Mouse (Mus musculus) heart, embryonic 16.5 days (tissue): ENCODE measurements at regions not wholly inside any gene's neighbourhood (a gene's known extent, or its start where the extent isn't known, plus 50 kb on each side); places are given as distances from the start of the nearest gene placed in this dataset.
A peak's percentile ranks its signal among the peaks of the same experiment; 100 is the strongest.

Experiments
- ATAC-seq: fragments of 200-750 bp; cut with Nextera tagmentation; replicated peaks from 2 replicates; pipeline ENCODE4 v1.8.0; 2017; ENCODE audit warnings: moderate number of reproducible peaks; ENCODE audit not compliant: insufficient read depth, low FRiP score; ENCODE audit errors: extremely low read depth
- H3K27ac ChIP-seq: fragments of 300-500 bp; sonication (generic); 2 replicates; pipeline ENCODE4 v1.5.1; 2014; ENCODE audit warnings: mild to moderate bottlenecking, low read length, control low read depth, moderate library complexity
- H3K27me3 ChIP-seq: fragments of 300-500 bp; sonication (generic); 2 replicates; pipeline ENCODE4 v1.6.1; 2014; ENCODE audit warnings: low read length, mixed read lengths; ENCODE audit not compliant: control insufficient read depth, insufficient read depth
- H3K36me3 ChIP-seq: fragments of 300-500 bp; sonication (generic); 2 replicates; pipeline ENCODE4 v1.6.1; 2014; ENCODE audit not compliant: control insufficient read depth, insufficient read depth
- H3K4me1 ChIP-seq: fragments of 300-500 bp; sonication (generic); 2 replicates; pipeline ENCODE4 v1.6.1; 2014; ENCODE audit warnings: low read length, mixed read lengths; ENCODE audit not compliant: control insufficient read depth, insufficient read depth
- H3K4me2 ChIP-seq: fragments of 300-500 bp; sonication (generic); 2 replicates; pipeline ENCODE4 v1.6.1; 2014; ENCODE audit warnings: low read depth, mild to moderate bottlenecking, control low read depth, low read length
- H3K4me3 ChIP-seq: fragments of 300-500 bp; sonication (generic); 2 replicates; pipeline ENCODE4 v1.5.1; 2014; ENCODE audit warnings: mild to moderate bottlenecking, control low read depth, low read length
- H3K9ac ChIP-seq: fragments of 300-500 bp; sonication (generic); 2 replicates; pipeline ENCODE4 v1.6.1; 2014; ENCODE audit warnings: low read length, control low read depth
- H3K9me3 ChIP-seq: fragments of 300-500 bp; sonication (generic); replicated peaks from 2 replicates; pipeline ENCODE4 v1.6.1; 2016; ENCODE audit warnings: low read length; ENCODE audit not compliant: control insufficient read depth
- WGBS: fragments of 180-500 bp; shearing (Covaris S2); extraction: QIAGEN DNeasy Blood & Tissue Kit; methylation state at CpG from one replicate; pipeline ENCODE4 v1.1.7; 2014; 5-methylcytosine and 5-hydroxymethylcytosine counted together

DNA sequence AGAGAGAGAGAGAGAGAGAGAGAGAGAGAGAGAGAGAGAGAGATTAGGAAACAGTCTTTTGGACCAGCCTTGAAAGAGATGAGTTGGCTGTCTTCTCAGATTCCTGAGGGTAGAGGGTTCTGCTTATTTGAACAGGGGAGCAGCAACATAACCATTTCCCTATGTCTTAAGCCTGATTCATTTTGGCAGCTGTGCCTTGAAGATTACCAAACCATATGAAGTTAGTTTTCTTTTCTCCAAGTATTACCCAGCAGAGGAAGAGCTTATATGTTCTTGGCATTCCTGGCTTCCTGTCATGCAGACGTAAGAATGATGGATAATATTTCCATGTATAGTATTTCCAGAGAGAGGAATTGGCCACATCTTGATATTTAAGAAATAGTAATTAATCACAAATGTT lies 124.8 kb upstream of the Igsf10 start:
- ATAC-seq: no peak
- Histone ChIP-seq H3K4me1 (no peaks in the 10 kb centered on the region), H3K9me3 (no peaks in the 10 kb centered on the region), H3K9ac (no peak overlapping the region), H3K27me3 (no peaks in the 10 kb centered on the region), H3K36me3 (no peaks in the 10 kb centered on the region), H3K27ac (no peak overlapping the region), H3K4me2 (no peak overlapping the region), H3K4me3 (no peak overlapping the region)
- WGBS: 56% methylated on average over 1 of the region's 1 CpGs

DNA sequence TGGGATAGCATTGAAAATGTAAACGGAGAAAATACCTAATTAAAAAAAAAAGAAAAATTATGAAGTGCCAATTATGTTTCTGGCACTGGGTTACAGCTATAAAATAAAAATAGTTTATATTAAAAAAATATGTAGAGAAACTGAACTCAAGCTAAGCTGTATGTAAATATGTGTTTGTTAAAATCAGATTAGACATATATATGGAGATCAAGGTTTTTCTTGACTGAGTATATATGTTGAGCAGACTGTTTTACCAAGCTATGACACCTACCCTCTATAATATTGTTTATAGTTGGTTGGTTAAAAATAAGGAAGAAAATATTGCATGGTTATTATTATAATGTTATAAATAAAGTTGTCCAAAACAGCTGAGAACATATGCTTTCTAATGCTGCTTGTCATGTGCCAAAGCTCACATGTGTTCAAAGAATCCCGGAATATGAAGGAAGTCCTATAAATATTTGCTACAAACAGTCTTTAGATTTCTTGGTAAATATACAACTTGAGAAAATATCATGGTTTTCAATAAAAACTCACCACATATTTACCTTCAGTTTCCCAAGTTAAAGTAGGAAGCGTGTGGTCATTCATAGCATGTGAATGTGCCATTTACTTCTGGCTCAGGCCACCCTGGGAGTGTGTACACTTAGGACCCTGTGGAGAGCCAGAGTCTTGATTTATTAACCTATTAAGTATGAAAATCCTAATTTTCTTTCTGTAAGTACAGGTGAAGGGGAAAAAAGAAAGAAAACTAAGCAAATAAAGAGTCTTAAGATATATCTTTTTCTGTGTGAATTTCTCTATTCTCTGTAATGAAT lies 118.4 kb upstream of the Igsf10 start:
- ATAC-seq: no peak
- H3K9ac ChIP-seq: no peak overlapping the region
- 81% methylated on average over 3 of the region's 3 CpGs for WGBS
- no peak overlapping the region for H3K4me2 ChIP-seq
- H3K36me3 ChIP-seq: no peaks in the 10 kb centered on the region
- no peak overlapping the region for H3K4me3 ChIP-seq
- no peaks in the 10 kb centered on the region for H3K27me3 ChIP-seq
- no peak overlapping the region for H3K27ac ChIP-seq
- no peaks in the 10 kb centered on the region for H3K4me1 ChIP-seq
- no peaks in the 10 kb centered on the region for H3K9me3 ChIP-seq

DNA sequence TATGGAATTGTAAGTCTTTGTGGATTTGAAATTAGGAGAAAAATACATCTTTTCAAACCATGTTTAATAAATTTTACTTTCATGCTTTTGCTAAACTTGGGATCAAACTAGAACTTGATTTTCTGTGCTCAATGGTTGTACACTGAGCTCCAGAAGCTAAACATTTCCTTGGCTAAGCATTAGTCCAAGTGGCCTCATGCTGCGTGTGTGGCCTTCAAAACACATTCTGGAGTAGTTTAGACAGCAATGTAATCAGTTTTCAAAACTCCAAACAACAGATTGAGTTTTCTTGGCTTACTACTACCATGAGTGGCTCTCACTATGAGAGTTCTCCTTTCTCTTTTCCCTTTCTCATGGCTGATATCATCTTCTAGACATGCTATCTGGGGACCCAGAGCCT lies 112.7 kb upstream of the Igsf10 start:
- no peak overlapping the region for H3K9ac ChIP-seq
- WGBS: 86% methylated on average over 1 of the region's 1 CpGs
- no peaks in the 10 kb centered on the region for H3K27me3 ChIP-seq
- no peak overlapping the region for H3K27ac ChIP-seq
- H3K9me3 ChIP-seq: no peaks in the 10 kb centered on the region
- H3K4me3 ChIP-seq: no peak overlapping the region
- H3K36me3 ChIP-seq: no peaks in the 10 kb centered on the region
- H3K4me1 ChIP-seq: no peaks in the 10 kb centered on the region
- ATAC-seq: no peak
- no peak overlapping the region for H3K4me2 ChIP-seq

DNA sequence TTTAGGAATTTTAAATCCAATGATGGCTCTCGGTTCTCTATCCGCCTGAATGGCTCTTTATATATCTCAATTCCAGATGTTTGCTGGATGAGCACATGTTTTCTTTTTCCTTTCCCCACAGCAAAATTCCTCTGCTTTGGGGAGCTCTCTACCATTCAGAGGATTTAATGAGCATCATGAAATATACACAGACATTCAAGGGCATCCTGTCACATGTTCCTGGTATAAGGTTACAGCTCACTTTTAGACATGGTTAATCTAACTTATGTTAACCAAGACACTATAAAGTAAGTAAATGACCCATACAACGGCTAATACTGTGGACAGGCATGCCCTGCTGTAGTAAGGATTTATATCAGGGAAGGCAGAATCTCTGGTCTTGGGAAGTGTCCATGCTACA lies 106.9 kb upstream of the Igsf10 start:
- no peaks in the 10 kb centered on the region for H3K36me3 ChIP-seq
- H3K27me3 ChIP-seq: no peaks in the 10 kb centered on the region
- H3K9me3 ChIP-seq: no peaks in the 10 kb centered on the region
- H3K9ac ChIP-seq: no peak overlapping the region
- no peak overlapping the region for H3K27ac ChIP-seq
- WGBS: 78% methylated on average over 3 of the region's 3 CpGs
- no peak for ATAC-seq
- no peak overlapping the region for H3K4me3 ChIP-seq
- H3K4me1 ChIP-seq: no peaks in the 10 kb centered on the region
- H3K4me2 ChIP-seq: no peak overlapping the region

- H3K9me3 ChIP-seq: 0 out of 2 replicates have a peak, but pooled peaks cover 3% of the 10 kb centered on the region
- no peaks in the 10 kb centered on the region for H3K4me1 ChIP-seq
- H3K36me3 ChIP-seq: no peaks in the 10 kb centered on the region
- H3K4me2 ChIP-seq: no peak overlapping the region
- H3K27me3 ChIP-seq: no peaks in the 10 kb centered on the region
- no peak for ATAC-seq
- WGBS: 90% methylated on average over 2 of the region's 2 CpGs
- H3K27ac ChIP-seq: no peak overlapping the region
- H3K4me3 ChIP-seq: no peak overlapping the region
- no peak overlapping the region for H3K9ac ChIP-seq
Measured at GRCm38 (mm10) chr3:59423621-59424020, 79.4 kb upstream of the Igsf10 start.

DNA sequence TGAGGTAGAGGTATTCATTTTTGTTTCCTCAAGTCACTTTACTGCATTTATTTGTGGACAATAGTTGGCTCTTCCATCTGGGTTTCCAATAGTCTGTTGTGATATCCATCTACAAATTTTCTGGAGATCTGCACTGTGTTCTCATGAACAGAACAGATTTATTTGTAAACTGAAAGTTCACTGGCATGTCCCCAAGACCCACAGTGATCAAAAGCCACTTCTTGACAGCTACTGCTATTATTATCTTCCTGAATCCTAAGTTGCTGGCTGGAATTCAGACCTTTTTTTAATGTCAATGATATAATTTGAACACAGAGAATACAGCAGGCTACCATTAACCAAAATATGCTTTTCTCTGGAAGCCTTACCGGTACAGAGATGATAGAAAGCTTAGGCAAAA lies 64.9 kb upstream of the Igsf10 start:
- H3K36me3 ChIP-seq: no peaks in the 10 kb centered on the region
- H3K4me3 ChIP-seq: no peak overlapping the region
- H3K9ac ChIP-seq: no peak overlapping the region
- H3K4me2 ChIP-seq: no peak overlapping the region
- ATAC-seq: no peak
- H3K27me3 ChIP-seq: no peaks in the 10 kb centered on the region
- H3K9me3 ChIP-seq: no peaks in the 10 kb centered on the region
- no peaks in the 10 kb centered on the region for H3K4me1 ChIP-seq
- H3K27ac ChIP-seq: no peak overlapping the region
- 60% methylated on average over 1 of the region's 1 CpGs for WGBS

GRCm38 (mm10) chr3:59406035-59406434 lies 61.8 kb upstream of the Igsf10 start:
- no peak overlapping the region for H3K9ac ChIP-seq
- ATAC-seq: no peak
- H3K27ac ChIP-seq: no peak overlapping the region
- H3K4me3 ChIP-seq: no peak overlapping the region
- no peaks in the 10 kb centered on the region for H3K27me3 ChIP-seq
- no peaks in the 10 kb centered on the region for H3K36me3 ChIP-seq
- H3K4me2 ChIP-seq: no peak overlapping the region
- WGBS: 74% methylated on average over 3 of the region's 3 CpGs
- no peaks in the 10 kb centered on the region; the same call in 1 of the 2 replicates for H3K9me3 ChIP-seq
- no peaks in the 10 kb centered on the region for H3K4me1 ChIP-seq

- no peak overlapping the region for H3K4me3 ChIP-seq
- H3K4me2 ChIP-seq: no peak overlapping the region
- H3K9ac ChIP-seq: no peak overlapping the region
- H3K9me3 ChIP-seq: no peaks in the 10 kb centered on the region; the same call in 1 of the 2 replicates
- H3K27ac ChIP-seq: no peak overlapping the region
- no peaks in the 10 kb centered on the region for H3K36me3 ChIP-seq
- 45% methylated on average over 5 of the region's 5 CpGs for WGBS
- H3K4me1 ChIP-seq: no peaks in the 10 kb centered on the region
- peak; percentile 70 for ATAC-seq
- H3K27me3 ChIP-seq: no peaks in the 10 kb centered on the region
Measured at GRCm38 (mm10) chr3:59401856-59402255, 57.7 kb upstream of the Igsf10 start.

DNA sequence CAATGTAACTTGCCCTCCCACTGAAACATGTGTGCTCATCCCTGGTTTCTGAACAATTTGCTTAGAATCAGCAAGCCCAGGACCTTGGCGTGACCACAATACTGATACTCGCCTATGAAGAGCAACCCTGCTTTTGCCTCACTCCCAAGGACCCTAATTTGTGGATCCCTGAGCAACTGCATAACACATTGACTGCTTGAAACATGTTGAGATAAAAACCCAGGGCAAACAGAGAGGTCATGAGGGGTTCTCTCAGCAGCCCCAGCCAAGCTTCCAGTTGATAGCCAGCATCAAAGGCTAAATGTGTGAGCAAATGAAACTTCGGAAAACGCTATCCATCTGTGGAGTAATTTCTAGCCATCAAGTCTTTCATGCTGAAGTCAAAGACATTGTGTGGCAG lies 57.2 kb upstream of the Igsf10 start:
- Histone ChIP-seq H3K36me3 (no peaks in the 10 kb centered on the region), H3K9me3 (no peaks in the 10 kb centered on the region; the same call in 1 of the 2 replicates), H3K4me2 (no peak overlapping the region), H3K27ac (0 out of 2 replicates have a peak overlapping the region, but pooled peaks have one; percentile 3), H3K27me3 (no peaks in the 10 kb centered on the region), H3K4me1 (no peaks in the 10 kb centered on the region), H3K4me3 (no peak overlapping the region), H3K9ac (no peak overlapping the region)
- no peak for ATAC-seq
- 66% methylated on average over 4 of the region's 4 CpGs for WGBS
